Mouse (Mus musculus) liver (tissue): ENCODE data around the gene Wdfy2.

Experiments used
- DNase-seq: peaks from one replicate; pipeline ENCODE4 v3.0.0-alpha.2; 2020; ENCODE audit warnings: mixed read lengths

Wdfy2 gene

DNA sequence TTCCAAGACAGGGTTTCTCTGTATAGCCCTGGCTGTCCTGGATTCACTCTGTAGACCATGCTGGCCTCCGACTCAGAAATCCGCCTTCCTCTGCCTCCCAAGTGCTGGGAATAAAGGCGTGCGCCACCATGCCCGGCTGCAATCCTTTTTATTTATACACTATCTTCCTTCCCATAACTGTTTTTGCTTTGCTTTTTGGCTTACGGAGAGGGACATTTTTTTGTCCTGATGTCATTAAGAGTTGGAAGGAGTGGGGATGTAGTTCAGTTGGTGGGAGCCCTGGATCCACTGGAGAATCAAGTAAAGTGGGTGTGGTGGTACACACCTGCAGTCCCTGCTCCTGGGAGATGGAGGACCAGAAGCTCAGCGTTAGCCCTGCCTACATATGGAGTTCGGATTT is 6.7 kb downstream of the Wdfy2 start:
- no peak for DNase-seq

DNA sequence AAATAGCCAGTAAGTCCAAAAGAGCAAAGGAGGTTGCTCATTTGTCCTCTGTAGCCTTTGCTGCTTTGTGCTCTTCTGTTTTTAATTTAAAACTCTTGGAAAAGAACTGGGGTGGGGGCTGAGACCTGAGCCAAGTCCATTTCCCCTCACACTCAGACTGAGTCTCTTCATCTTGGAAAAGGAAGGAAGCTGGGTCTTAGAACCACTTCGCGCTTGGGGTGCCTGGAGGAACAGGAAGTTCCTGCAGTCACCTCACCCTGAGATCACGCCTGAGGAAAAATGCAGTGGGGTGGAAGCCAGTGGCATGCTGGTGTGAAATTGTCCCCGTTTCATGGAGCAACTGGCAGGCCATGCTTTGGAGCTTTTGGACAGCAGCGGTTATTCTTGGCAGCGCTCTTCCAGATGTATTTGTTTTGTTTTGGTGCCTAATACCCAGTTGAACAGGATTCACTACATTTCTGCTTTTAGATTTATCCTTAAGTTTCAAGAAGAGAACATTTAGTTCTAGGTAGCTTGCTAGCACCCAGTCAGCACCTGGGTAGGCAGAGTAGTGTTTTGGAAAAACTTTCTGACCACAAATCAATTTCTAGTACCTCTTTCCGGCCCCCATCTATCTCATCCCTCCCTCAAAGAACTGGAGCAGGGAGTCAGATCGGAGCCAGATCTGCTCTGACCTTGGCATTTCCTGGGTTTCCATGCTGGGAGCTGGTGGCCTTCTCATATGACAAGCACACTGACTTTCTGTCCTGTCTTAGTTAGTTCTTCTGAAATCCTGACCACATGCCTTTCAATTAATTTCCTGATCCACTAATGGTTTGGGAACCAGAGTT is 7.7 kb downstream of the Wdfy2 start:
- peak; percentile 9 for DNase-seq

DNA sequence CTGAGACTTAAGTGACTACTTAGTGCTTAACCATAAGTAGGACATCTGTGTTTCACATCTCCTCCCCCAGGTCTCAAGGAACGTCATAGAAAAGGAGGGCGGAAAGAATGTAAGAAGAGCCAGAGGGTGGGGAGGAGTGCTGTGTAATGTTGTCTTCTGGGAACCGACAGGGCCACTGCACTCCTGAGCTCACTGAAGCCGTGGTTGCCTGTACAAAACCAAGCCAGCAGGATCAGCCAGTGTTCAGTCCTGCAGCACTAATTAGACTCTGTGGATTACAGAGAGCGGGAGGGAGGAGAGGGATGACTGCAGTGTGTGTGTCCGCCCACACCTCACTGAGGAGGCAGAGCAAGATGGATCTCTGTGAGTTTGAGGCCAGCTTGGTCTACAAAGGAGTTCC is 13.5 kb downstream of the Wdfy2 start:
- DNase-seq = no peak

DNA sequence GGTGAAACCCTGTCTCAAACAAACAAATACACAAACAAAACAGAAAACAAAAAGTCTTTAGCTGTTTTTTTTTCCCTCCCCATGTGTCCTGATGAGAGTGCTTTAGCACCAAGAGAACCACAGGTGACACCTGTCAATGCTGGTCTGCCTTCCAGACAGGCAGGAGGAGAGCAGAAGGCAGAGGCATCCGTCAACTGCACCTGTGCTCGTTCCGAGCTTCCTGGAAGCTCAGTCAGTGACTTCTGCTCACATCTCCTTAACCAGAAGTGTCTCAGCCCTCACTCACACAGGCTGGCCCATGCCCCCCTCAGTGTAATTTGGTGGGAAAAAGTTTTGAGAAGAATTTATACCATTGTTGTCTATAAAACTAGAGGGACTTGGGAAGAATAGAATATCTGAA is 15.4 kb downstream of the Wdfy2 start:
- no peak for DNase-seq

DNA sequence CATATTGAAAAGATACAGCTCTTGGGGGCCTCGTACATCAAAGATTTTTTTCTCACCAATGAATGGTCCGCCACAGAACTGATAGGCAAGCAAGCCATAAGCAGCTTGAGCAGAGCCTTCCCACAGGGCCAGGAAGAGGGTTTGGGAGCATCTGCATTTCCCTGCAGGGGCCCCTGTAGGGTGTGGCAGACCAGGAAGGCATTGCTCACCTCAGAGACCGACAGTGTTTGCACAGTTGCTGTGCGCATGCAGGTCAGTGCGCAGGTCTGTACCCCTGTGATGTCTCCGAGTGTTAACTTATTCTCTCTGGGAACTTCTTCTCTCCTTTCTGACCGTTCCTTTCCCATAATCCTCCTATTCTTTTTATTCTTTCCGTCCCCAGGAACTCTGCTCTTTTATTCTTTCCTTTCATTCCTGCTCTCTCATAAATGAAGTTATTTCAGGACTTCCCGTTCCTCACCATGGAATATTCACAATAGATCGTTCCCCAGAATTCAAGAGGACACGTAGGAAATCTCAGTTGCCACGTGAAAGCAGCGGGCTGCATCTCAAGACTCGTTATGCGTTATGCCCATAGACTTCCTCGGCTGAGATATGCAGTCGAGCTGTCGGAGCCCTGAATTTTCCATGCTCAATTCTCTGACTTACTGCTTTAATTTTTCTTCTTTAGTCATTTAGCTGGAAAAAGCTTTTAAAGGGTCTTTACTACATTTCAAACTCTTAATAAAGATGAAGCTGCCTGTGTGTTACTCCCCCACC is 17.8 kb downstream of the Wdfy2 start:
- no peak for DNase-seq

DNA sequence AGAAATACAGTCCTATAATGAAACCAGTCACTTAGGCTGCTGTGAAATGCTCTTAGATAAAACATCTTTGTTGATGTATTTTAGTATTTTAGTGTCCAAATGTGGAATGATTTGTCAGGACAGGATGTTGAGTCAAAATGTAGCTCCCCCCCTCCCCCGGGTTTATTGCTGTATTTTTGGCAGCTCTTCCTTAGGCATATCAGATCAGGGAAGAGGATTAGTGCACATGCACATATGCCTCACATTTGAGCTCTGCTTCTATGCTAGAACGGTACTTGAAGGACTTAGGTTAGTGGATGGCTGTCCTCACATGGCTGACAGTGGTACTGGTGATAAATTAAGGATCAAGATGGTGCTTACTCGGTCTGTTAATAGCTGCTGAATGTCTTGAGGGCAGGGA is 18.4 kb downstream of the Wdfy2 start:
- no peak for DNase-seq

DNA sequence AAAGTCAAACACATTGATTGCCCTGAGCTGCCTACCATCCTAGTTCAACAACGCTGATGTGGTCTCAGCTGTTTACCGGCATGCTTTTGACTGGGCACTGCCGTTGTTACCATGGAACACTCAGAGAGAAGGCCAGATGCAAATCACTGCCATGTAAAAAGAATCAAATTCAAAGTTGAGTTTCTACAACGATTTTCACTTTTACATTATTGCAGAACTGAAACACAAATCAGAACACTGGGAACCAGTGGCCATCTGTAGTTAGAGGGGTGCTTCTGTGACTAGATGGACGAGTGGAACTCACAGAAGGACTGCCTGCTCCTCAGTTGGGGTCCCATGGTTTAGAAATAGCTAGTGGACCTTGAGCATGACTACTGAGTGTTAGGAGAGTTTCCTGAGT is 19.0 kb downstream of the Wdfy2 start:
- no peak for DNase-seq

DNA sequence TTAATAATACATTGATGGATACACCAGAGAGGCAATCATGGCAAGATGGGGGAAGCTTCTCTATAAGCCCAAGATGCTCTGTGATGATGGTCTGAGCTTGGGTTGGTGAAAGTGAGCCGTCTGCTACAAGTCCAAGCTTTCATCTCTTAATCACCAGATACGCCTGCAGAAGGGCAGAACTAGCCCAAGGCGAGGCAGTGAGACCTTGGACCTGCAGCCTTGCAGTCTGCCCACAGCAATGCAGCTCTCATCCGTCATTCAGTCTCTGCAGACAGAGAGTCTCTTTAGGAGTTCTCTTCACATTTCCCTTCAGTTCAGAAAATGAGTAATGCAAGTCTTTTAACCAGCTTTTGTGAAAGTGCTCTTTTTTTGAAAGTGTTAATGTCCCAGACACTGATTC is 20.4 kb downstream of the Wdfy2 start:
- DNase-seq = no peak

DNA sequence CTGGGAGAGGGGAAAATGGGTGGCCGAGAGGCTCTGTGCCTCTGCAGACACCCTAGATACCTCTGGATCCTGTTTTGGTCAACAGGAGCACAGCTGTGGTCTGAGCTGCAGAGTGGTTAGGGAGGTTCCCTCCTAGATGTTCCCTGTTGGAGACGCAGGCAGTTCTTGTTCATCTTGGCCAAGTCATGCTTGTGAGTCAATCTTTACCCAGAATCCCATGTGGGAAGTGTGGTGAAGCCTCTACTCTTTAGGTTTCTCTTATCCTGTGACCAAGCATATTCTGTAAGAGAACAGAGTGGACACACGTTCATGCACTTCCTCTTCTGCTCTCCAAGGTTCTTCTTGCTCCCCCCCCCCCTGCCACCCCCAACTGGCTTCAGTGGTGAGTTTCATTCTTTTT is 20.8 kb downstream of the Wdfy2 start:
- no peak for DNase-seq

DNA sequence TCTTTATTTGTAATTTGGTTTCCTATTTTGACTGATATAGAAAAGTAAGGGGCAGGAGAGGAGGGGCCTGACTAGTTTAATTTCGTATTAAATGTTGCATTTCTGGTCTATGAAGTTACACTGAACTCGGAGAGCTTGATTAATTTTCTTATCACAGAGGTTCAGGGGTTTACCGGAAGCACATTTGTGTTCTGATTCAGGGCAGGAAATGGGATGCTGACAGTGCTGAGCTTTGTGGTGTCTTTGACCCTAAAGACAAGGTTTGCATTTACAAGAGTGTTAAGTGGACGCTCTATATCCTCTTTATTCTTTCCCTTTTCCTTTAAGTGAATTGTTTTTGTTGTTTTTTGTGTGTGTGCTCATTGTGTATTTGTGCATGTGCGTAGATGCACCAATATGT is 25.1 kb downstream of the Wdfy2 start:
- DNase-seq = no peak

DNA sequence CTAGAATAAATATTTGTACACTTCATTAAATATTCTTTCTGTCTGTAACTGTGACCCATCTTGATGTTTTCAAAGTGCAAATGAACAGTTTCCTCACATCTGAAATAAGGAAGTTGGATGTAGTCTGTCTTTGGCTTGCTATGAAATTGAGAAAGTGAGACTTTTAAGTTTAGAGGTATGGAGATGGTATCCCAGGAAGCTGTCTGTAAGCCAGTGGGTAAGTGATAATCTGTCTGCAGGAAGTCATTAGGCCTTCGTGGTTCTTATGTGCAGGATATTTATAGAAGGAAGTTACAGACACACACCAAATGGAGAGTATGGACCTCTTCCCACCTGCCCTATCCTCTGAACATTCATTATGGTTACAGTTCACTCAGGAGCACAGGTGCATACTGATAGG is 26.8 kb downstream of the Wdfy2 start:
- no peak for DNase-seq

DNA sequence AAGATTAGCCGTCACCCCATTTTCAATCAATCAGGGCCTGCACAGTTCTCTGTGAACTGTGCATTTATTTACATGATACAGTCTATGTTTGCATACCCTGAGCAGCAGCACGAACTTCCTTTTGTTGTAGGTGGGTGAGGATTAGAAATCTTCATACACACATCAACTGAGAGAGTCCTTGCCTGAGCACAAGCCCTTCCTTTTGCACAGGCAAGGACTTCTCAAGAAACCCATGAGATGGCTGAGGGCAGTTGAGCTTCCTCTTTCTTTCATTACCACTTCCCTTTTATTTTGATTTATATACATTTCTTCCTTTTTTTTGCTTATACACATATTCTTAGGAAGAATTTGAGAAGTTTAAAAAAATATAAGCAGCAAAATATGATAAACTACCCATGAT is 27.9 kb downstream of the Wdfy2 start:
- no peak for DNase-seq

DNA sequence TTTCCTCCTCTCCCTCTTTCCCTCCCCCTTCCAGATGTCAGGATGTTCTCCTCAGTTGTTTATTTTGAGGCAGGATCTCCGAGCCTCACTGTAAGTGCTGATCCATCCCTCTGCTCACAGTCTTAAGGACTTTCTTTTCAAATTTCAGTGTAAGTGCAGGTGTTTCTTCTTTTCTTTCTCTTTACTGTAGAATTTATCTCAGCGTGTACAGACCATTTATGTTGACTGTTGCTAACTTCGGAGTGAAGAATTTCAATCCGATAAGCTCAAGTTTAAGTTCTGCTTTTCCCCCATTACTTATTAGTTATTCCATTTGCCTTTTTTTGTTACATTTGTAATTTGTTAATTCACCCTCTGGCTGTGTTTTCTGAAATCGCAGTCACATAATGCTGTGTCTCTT is 29.6 kb downstream of the Wdfy2 start:
- DNase-seq = no peak

DNA sequence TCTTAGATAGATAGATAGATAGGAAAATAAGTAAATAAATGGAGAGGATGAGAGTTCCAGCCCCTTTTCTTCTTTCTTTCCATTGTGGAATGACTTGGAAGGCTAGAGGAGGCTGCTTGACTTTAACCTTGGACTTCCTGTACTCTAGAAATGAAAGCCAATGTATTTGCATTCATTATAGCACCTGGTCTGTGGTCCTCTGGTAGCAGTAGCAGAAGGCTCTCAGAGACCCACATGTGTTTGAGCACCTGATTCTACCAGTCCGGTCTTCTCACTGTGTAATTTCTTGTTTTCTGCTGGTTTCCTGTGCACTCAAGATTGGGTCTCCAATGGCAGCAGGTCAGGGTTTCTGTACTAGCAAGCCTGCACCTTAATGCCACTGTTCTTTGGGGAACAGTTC is 30.1 kb downstream of the Wdfy2 start:
- no peak for DNase-seq

DNA sequence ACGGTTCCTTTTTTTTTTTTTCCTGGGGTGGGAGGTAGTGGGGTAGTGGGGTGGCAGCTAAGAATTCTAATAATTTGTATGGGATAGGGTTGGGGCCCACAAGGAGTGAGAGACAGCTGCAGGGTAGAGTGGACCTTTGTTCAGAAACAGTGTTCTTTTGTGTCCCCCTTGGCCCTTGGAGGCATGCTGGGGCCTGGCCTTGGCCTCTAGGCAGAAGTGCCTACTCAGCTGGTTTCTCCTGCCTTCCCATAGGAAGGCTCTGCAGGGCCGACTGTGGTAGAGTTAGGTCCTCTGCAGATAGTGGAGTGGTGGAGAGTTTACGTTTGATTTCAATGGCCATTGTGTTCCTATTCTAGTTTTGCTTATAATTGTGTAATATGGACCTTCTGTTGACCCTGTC is 30.8 kb downstream of the Wdfy2 start:
- DNase-seq = no peak

DNA sequence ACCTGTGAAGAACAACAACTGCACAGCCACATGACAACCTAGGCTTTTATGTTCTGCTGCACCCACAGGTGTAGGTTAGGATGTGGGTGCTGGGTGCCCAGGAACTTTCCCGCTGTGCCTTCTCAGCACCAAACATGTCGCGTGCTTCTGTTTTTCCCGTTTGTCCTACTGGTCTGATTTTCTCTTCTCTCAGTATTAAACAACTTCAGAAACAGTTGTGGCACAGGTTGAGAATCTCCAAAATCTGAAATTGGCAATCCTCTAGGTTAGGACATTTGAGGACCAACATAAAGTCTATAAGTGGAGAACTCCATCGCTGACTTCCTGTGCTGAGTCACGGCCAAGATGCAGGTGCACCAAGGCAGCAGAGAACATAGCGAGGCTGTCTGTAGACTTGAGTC is 32.8 kb downstream of the Wdfy2 start:
- DNase-seq = no peak

DNA sequence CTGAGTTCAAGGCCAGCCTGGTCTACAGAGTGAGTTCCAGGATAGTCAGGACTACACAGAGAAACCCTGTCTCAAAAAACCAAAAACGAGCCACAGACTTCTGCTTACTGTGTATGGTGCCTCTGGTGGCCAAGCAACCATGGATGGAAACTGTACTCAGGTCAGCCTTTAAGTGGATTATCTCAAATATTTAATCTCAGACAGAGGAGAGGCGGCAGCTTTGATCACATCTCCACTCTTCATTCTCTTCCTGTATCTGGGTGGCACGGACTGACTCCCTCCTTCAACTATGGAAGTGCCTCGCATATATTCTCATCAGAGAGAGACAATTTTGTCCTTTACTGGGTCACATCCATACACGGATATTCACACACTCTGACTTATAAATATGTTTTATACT is 34.0 kb downstream of the Wdfy2 start:
- no peak for DNase-seq

DNA sequence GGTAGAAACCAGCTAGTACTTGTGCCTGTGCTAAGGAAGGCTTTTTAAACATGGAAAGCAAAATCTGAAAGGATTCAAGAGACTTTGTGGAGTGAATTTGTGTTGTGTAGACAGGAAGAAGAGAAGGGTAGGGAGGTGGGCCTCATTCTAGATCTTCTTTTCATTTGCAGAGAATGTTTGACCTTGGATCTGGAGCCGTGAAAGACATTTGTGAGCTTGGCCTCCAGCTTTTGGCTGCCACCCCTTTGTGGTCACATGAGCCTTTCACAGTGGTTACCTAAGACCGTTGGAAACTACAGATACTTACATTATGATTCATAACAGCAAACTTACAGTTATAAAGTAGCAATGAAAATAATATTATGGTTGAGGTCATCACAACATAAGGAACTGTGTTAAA is 34.5 kb downstream of the Wdfy2 start:
- no peak for DNase-seq

DNA sequence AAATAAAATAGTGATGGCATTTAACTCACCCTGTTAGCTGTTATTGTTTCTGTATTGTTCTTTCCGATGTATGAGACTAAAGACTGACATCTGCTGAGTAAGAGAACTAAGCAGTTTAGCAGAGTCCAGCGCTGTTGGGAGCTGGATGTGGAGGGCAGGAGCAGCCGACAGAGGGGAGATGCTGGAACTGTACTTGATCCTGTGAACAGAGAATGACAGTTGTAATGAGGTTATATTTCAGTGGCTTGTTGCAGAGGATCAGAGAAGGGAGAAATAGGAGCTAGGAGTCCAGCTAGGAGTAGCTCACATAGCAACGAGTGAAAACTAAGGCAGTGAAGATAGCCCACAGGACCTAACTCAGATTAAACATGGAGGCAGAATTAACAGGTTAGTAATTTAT is 36.3 kb downstream of the Wdfy2 start:
- no peak for DNase-seq

DNA sequence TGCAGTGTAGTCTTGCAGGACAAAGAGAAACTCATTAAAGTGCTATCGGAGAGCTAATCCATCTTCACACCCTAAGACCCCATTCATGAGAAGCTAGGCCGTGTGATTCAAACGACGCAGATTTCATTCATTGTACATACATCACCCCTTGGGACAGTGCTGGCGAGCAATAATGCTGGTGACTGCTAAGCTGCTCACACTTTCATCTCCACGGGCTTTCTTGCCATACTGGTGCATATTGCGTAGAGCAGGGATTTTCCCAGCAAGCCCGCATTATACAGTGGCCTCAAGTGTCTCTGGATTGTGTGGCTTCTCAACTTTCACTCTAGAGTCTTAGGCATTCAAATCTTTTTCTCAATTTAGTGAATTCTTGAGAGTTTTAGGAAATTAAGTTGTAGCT is 36.9 kb downstream of the Wdfy2 start:
- no peak for DNase-seq

DNA sequence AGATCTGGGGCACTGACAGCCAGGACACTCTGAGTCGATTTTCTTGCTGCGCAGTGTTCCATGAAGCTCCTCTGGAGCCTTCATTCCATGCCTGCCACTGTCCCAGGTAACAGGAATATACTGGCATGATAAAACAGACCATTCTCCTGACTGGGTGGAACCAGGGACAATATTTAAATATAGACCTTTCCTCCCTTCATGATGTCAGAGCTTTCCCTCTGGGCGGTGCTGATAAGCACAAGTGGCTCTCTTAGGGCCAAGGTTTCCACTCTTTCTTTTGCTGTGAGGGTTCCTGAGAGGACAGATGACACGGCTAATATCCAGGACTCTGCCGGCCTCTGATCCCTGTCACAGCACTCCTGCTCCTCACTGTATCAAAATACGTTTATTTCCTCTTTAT is 40.6 kb downstream of the Wdfy2 start:
- DNase-seq = peak; percentile 76

DNA sequence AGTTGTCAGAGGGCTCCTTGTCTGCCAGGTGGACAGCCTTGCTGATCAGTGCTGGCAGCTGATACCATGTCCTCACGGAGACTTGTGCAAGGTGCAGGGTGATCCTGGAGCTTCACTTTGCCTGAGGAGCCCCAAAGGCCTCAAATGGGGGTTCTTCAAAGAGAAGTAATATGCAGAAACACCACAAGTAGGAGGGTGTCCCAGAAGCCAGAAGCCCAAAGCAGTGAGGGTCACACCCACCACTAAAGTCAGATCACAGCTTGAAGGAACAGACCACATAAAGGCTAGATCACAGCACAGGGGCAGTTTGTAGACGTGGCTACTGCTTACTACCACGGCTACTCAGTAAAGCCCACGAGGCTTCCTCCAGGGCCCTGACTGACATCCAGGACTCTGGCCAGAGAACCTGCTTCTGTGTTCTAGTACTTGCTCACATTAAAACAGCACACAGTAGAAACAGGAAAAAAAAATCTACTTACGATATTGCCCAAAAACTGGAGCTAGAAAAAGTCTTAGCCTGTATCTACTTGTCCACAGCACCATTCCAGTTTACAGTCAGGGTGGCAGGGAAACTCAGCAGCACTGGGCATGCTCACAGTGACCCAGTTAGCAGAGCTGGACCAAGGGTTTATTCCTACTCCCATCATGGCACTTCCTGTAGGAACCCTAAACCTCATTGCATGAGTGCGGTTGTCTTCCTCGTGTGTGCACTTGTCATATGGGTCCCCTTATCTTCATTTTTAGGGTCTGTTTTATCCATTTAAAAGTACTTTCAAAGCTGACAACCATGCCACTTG is 41.4 kb downstream of the Wdfy2 start:
- peak; percentile 28 for DNase-seq

DNA sequence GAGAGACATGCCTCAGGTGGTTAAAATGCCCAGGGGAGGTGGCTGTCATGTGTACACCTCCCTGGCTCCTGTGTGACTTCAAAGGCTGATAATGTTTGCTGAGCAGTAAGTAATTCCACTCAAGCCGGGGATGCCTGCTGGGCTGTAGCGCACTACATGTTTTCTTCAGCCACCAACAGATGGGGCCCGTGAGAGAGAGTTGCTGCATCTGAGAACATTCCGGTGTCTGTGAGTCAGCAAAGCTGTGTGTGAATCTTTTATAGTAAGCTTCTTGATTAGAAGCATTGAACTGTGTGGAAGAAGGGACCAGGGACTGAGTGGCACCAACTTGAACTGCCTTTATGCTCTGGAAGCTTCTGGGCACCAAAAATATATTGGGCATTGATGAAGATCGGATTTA is 42.0 kb downstream of the Wdfy2 start:
- DNase-seq = peak; percentile 82
